Mouse (Mus musculus) Muller cell, postnatal 12 days (primary cell): ENCODE measurements around the gene Nat14.

ENCODE experiments used
- DNase-seq: peaks from one replicate; pipeline ENCODE4 v3.0.0-alpha.2; 2015; ENCODE audit errors: inconsistent ontology term

Nat14 gene

GRCm38 (mm10) chr7:4947855-4948254, 26.0 kb downstream of the Nat14 start:
- no peak for DNase-seq

- no peak for DNase-seq
Measured at GRCm38 (mm10) chr7:4948386-4948785, 26.6 kb downstream of the Nat14 start.

GRCm38 (mm10) chr7:4950561-4951342, 28.9 kb downstream of the Nat14 start:
- no peak for DNase-seq

- no peak for DNase-seq
Measured at GRCm38 (mm10) chr7:4953815-4954445, 32.1 kb downstream of the Nat14 start.

GRCm38 (mm10) chr7:4957361-4957760, 35.5 kb downstream of the Nat14 start:
- no peak for DNase-seq

- DNase-seq, result no peak
Measured at GRCm38 (mm10) chr7:4963527-4963926, 41.7 kb downstream of the Nat14 start.

- DNase-seq, result peak; percentile 70
Measured at GRCm38 (mm10) chr7:4964272-4964671, 42.4 kb downstream of the Nat14 start, which contains the start of gene Sbk2. TSS of gene Sbk2 (minus strand) at chr7:4964406.

- DNase-seq, result no peak
Measured at GRCm38 (mm10) chr7:4964988-4965387, 43.2 kb downstream of the Nat14 start.

GRCm38 (mm10) chr7:4971068-4971467, 49.2 kb downstream of the Nat14 start, which contains the start of gene Sbk3:
TSS of gene Sbk3 (minus strand) at chr7:4971168.
- no peak for DNase-seq

- no peak for DNase-seq
Measured at GRCm38 (mm10) chr7:4971710-4972109, 49.9 kb downstream of the Nat14 start.

- peak; percentile 21 for DNase-seq
Measured at GRCm38 (mm10) chr7:4972321-4973047, 50.7 kb downstream of the Nat14 start.
